Mouse (Mus musculus) central nervous system, embryonic 11.5 days (tissue): ENCODE measurements around the gene Olfr38. TPM values are rescaled to one million over a fixed set of nuclear protein-coding genes. Genes with fewer than 3 reads are reported as not detected.

Experiments used
- polyA plus RNA-seq: library from polyadenylated mRNA; depleted of rRNA; stranded (reverse); fragments of >200 nt; gene quantifications from 2 replicates; pipeline ENCODE4 v1.2.3, GENCODE M21; 2012; rRNA removed

The Olfr38 gene
- polyA plus RNA-seq = not detected in 2 replicates

DNA sequence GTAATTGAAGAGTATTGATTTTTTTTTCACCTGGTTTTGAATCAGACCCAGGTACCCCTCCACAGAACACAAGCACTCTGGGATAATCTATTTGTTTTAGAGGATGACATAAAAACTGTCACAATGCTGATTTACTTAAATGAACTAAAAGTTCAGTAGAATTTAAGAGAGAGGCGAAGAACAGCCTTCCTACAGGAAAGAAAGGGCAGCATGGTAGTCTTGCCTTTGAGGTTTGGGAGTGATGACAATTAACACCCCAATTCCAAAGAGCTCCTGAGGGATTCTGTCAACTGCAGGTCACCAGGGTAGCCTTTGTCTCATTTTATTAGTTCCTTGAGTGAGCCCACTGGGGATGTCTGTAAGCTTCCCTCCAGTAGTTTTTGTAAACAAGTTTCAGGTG is at the start of gene Olfr38:
Olfr38 (plus strand) TSS at position 301 of the 400 bp plus-strand sequence.

DNA sequence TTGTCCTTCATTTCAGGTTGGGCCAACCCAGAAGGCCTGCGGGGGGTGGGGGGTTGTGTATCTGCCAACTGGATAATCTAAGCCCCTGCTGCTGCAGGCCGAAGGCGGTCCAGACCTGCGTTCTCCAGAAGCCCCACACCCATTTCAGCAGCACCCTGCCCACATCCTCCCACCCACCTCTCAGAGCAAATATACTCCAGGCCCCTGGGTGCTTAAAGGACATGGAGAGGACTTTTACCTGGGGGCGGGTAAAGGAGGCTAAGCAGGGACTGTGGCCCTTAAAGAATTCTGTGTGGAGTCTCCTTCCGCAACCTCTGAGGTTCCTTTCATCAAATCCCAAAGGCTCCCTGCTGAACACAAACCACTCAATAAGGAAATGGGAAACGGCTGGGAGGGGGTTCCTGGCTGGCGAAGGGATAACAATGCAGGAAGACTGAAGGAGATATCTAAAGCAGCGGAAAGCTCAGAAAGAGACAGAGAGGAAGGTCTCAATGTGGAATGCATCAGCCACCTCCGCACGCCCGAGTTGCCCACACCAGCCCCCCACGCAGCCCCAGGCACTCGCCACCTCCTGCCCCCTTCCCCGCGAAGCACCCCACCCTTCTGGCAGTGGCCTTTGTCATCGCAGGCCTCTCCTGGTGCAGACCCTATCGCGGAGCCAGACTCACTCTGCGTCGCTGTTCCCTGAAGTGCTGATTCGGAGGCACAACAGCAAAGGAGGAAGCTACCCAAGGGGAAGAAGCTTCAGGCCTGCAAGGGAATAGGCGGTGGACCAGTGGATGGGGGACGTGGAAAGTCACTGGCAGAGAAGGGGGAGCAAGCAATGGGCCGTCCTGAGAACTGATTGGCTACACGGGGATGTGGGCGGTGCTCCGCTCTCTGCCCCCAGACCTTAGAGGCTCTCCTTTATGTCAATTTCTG is 46.7 kb upstream of the Olfr38 start, which contains the start of gene Tcaf1:
Tcaf1 (minus strand) TSS at position 798 of the 921 bp plus-strand sequence.

DNA sequence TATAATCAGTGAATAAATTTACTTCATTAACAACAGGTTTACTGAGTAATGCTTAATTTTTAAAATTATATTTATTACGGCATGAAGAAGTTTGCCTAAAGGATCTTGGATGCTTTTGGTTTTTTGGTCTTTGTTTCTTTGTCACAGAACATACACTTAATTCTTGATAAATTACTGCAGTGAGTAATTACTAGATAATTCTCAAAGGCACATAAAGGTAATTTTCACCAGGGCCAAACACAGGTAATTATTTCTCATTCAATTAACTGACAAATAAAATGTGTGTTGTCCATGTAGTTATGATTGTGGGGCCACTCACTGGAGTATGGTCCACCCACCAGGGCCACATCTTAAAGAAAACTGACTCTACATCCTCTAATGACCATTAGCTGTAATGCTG is 17.1 kb upstream of the Olfr38 start, which contains the start of gene Olfr453:
Olfr453 (plus strand) TSS at position 301 of the 400 bp plus-strand sequence.

DNA sequence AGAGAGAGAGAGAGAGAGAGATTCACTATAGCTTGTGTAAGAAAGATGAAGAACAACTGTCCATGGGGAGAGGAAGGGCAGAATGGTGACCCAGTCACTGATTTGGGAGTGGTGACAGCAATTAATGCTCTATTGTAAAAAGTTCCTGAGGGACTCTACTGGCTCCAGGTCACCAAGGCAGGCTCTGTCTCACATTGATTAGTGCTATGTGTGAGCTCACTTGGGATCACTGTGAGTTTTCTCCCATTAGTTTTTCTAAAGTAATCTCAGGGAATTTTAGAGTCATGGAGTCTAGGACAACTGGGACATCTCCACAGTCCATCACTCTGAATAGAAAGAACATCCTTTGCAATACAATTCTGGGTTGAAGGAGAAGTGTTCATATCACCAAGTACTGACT is 28.6 kb downstream of the Olfr38 start, which contains the start of gene Olfr452:
Olfr452 (plus strand) TSS at position 301 of the 400 bp plus-strand sequence.

DNA sequence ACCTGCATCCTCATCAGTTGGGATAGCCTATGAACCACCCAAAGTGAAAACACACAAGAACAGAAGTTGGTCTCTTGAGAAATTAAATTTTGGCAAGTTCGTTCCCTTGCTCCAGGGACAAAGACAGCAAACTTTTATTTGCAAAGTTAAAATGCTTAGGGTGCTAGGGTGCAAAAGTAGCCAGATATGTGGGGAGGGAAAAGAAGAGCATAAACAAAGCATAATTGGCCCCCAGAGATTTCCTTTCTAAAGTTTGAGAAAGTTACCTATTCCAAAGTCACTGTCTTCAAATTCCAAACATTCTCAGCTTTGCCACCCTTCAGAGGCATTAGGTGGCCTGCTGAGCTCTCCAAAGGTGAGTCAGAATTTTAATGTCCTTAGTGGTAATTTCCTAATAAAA is 55.4 kb downstream of the Olfr38 start, which contains the start of gene Olfr450:
Olfr450 (plus strand) TSS at position 301 of the 400 bp plus-strand sequence.

Other genes with a start within 250 kb of the Olfr38 start
- not detected in 2 replicates for gene Olfr455, start 208.8 kb upstream of the Olfr38 start, polyA plus RNA-seq
- not detected in 2 replicates for gene Tcaf3, start 158.7 kb upstream of the Olfr38 start, polyA plus RNA-seq
- gene Tcaf2, start 111.2 kb upstream of the Olfr38 start, polyA plus RNA-seq = 2.9 and 3.8 TPM in 2 replicates
- gene Tcaf1, start 46.3 kb upstream of the Olfr38 start, polyA plus RNA-seq = 85.2 and 88.9 TPM in 2 replicates
- not detected in 2 replicates for gene Olfr453, start 17.0 kb upstream of the Olfr38 start, polyA plus RNA-seq
- not detected in 2 replicates for gene Olfr452, start 28.7 kb downstream of the Olfr38 start, polyA plus RNA-seq
- not detected in 2 replicates for gene Olfr450, start 55.5 kb downstream of the Olfr38 start, polyA plus RNA-seq
- not detected in 2 replicates for gene Olfr449, start 78.0 kb downstream of the Olfr38 start, polyA plus RNA-seq
- not detected in 2 replicates for gene Olfr448, start 134.0 kb downstream of the Olfr38 start, polyA plus RNA-seq
- not detected in 2 replicates for gene Olfr447, start 152.5 kb downstream of the Olfr38 start, polyA plus RNA-seq
- gene Olfr446, start 165.0 kb downstream of the Olfr38 start, polyA plus RNA-seq = not detected in 2 replicates
- not detected in 2 replicates for gene Olfr444, start 192.7 kb downstream of the Olfr38 start, polyA plus RNA-seq